Mouse (Mus musculus) testis, adult 2 months (tissue): ENCODE results near the gene Igfals.
A peak's percentile ranks its signal among the peaks of the same experiment; 100 is the strongest.

Experiments used
- CTCF ChIP-seq: fragments of 200-500 bp; IDR thresholded peaks from 2 replicates; pipeline ENCODE4 v1.5.1; 2012; ENCODE audit warnings: low read depth, mild to moderate bottlenecking, inconsistent platforms, low read length, moderate library complexity; ENCODE audit not compliant: control insufficient read depth, insufficient read depth, insufficient replicate concordance
- POLR2A ChIP-seq: fragments of 200-500 bp; IDR thresholded peaks from 2 replicates; pipeline ENCODE4 v1.6.1; 2012; ENCODE audit warnings: low read depth, mild to moderate bottlenecking, inconsistent platforms, low read length, moderate library complexity; ENCODE audit not compliant: control insufficient read depth

- TF ChIP-seq CTCF (no peak), POLR2A (0 out of 2 replicates have a peak, but pooled peaks have one; percentile 16)
Measured at GRCm38 (mm10) chr17:24885356-24886133, 19.7 kb downstream of the Igfals start.
